Mouse (Mus musculus): ENCODE data around the gene Ceacam9. TPM values are rescaled to one million over a fixed set of nuclear protein-coding genes. Genes with fewer than 3 reads are reported as not detected.

Gene Ceacam9
- total and polyA plus RNA-seq, 3 experiments: not detected

- Histone ChIP-seq H3K27me3 (ENCODE audit: control insufficient read depth in 1 of 2, insufficient read depth in 2 of 2, low read length in 2 of 2) (no peaks in the 10 kb centered on the region), H3K9me3 (replicated peaks; ENCODE audit: insufficient read depth, low read length) (no peaks in the 10 kb centered on the region), H3K27ac (ENCODE audit: control insufficient read depth, low read depth, low read length) (no peak overlapping the region), H3K36me3 (ENCODE audit: control insufficient read depth in 1 of 2, insufficient read depth in 2 of 2, low read length in 2 of 2) (peaks cover 0 to 6% of the 10 kb centered on the region in 2 experiments; a peak in 3 of 4 replicates), H3K4me1 (ENCODE audit: control insufficient read depth in 1 of 2, insufficient read depth in 2 of 2, low read length in 2 of 2) (peaks cover 0 to 10% of the 10 kb centered on the region in 2 experiments; a peak in 3 of 4 replicates), H3K4me3 (ENCODE audit: control insufficient read depth in 1 of 2, insufficient read depth in 1 of 2, low read depth in 2 of 2, low read length in 2 of 2) (no peak overlapping the region), H3K9ac (ENCODE audit: control insufficient read depth, low read depth, low read length, poor library complexity, severe bottlenecking) (no peak overlapping the region), H3K79me2 (ENCODE audit: control insufficient read depth, insufficient read depth, low read length, poor library complexity) (no peaks in the 10 kb centered on the region)
- TF ChIP-seq TCF12 (IDR thresholded peaks at IDR 0.05; ENCODE audit: low read depth, low read length): no peak
- TF ChIP-seq GATA1 (IDR thresholded peaks at IDR 0.05; ENCODE audit: low read depth, low read length): no peak
- no peak for TF ChIP-seq HCFC1 (IDR thresholded peaks at IDR 0.05; ENCODE audit: low read depth, low read length)
- no peak for TF ChIP-seq MAFK (IDR thresholded peaks at IDR 0.05; ENCODE audit: borderline replicate concordance, low read depth, low read length)
- no peak for TF ChIP-seq RCOR1 (IDR thresholded peaks at IDR 0.05; ENCODE audit: low read depth, low read length)
- no peak for TF ChIP-seq MYC (IDR thresholded peaks at IDR 0.05; ENCODE audit: low read depth, low read length)
- TF ChIP-seq MYB (IDR thresholded peaks at IDR 0.05; ENCODE audit: low read depth, low read length): no peak
- TF ChIP-seq USF1 (IDR thresholded peaks at IDR 0.05; ENCODE audit: low read depth, low read length): no peak
- no peak for TF ChIP-seq UBTF (IDR thresholded peaks at IDR 0.05; ENCODE audit: borderline replicate concordance, insufficient read depth, low read depth, low read length)
- no peak for TF ChIP-seq ZC3H11A (IDR thresholded peaks at IDR 0.05; ENCODE audit: low read depth, low read length)
- no peak for TF ChIP-seq POLR2A (IDR thresholded peaks at IDR 0.05; ENCODE audit: control insufficient read depth in 1 of 2, insufficient read depth in 1 of 2, low read depth in 1 of 2, low read length in 2 of 2, poor library complexity in 1 of 2)
- TF ChIP-seq CHD2 (IDR thresholded peaks at IDR 0.05; ENCODE audit: low read length): no peak
- TF ChIP-seq USF2 (IDR thresholded peaks at IDR 0.05; ENCODE audit: borderline replicate concordance in 1 of 2, insufficient read depth in 1 of 2, low read depth in 1 of 2, low read length in 2 of 2): no peak
- no peak for TF ChIP-seq JUND (IDR thresholded peaks at IDR 0.05; ENCODE audit: low read depth, low read length)
- TF ChIP-seq POLR2AphosphoS2 (IDR thresholded peaks at IDR 0.05; ENCODE audit: low read length): no peak
- no peak for TF ChIP-seq NELFE (IDR thresholded peaks at IDR 0.05; ENCODE audit: low read depth, low read length)
- no peak for TF ChIP-seq NRF1 (IDR thresholded peaks at IDR 0.05; ENCODE audit: insufficient read depth, low read depth, low read length, poor library complexity, severe bottlenecking)
- no peak for TF ChIP-seq POLR2AphosphoS5 (IDR thresholded peaks at IDR 0.05; ENCODE audit: borderline replicate concordance, low read depth, low read length)
- DNase-seq (ENCODE audit: low read depth, low spot score): no peak
Observed at GRCm38 (mm10) chr7:16752016-16752415, 30.3 kb downstream of the Ceacam9 start.

DNA sequence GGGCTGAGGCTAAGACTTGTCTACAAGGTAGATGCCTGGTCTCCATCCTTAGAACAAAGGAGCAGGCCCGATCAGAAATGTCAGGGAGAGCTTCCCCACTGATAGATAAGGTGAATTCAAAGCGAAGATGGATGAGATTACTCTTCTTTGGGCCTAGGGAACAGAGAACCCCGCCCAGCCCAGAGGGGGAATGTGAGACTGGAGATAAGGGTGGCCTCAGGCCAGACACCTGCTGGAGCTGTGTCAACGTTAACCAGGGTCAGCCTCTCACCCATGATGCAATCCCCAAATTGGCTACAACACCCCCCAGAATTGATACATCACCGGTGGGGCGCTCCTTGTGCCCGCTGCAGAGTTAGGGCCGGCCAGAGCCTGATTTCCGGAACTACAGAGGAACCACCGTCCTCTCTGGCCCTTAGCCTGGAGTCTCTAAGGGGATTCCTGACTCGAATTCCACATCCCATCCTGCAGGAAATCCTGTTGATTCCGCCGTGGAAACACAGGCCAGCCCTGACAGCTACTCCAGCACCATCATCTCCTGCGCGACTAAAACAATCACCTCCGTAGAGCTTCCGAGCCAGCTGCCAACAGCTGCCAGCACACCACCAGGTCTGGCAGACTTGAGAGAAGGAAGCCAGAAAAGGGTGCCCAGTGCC lies 33.8 kb downstream of the Ceacam9 start:
- H3K4me3 ChIP-seq (ENCODE audit: control insufficient read depth in 1 of 2, insufficient read depth in 1 of 2, low read depth in 2 of 2, low read length in 2 of 2): no peak overlapping the region
- H3K27me3 ChIP-seq (ENCODE audit: control insufficient read depth in 1 of 2, insufficient read depth in 2 of 2, low read length in 2 of 2): no peaks in the 10 kb centered on the region
- H3K79me2 ChIP-seq (ENCODE audit: control insufficient read depth, insufficient read depth, low read length, poor library complexity): no peaks in the 10 kb centered on the region
- peaks cover 0 to 6% of the 10 kb centered on the region in 2 experiments; a peak in 2 of 4 replicates for H3K36me3 ChIP-seq (ENCODE audit: control insufficient read depth in 1 of 2, insufficient read depth in 2 of 2, low read length in 2 of 2)
- H3K27ac ChIP-seq (ENCODE audit: control insufficient read depth, low read depth, low read length): no peak overlapping the region
- H3K4me1 ChIP-seq (ENCODE audit: control insufficient read depth in 1 of 2, insufficient read depth in 2 of 2, low read length in 2 of 2): peaks cover 0 to 10% of the 10 kb centered on the region in 2 experiments; a peak in 3 of 4 replicates
- TF ChIP-seq E2F4 (IDR thresholded peaks at IDR 0.05; ENCODE audit: borderline replicate concordance, low read depth, low read length): no peak
- TF ChIP-seq TCF12 (IDR thresholded peaks at IDR 0.05; ENCODE audit: low read depth, low read length): peak; percentile 59
- TF ChIP-seq ETS1 (IDR thresholded peaks at IDR 0.05; ENCODE audit: low read depth, low read length): 0 out of 2 replicates have a peak, but pooled peaks have one; percentile 32
- peak; percentile 32 for TF ChIP-seq GATA1 (IDR thresholded peaks at IDR 0.05; ENCODE audit: low read depth, low read length)
- no peak for TF ChIP-seq NRF1 (IDR thresholded peaks at IDR 0.05; ENCODE audit: insufficient read depth, low read depth, low read length, poor library complexity, severe bottlenecking)
- TF ChIP-seq EP300 (IDR thresholded peaks at IDR 0.05; ENCODE audit: low read depth in 1 of 2, low read length in 2 of 2): 0 out of 4 replicates have a peak, but pooled peaks of 1 of the 2 experiments have one; percentile 41
- H3K9me3 ChIP-seq (replicated peaks; ENCODE audit: insufficient read depth, low read length): no peaks in the 10 kb centered on the region
- peak; percentile 25 for DNase-seq (ENCODE audit: low read depth, low spot score)
- no peak overlapping the region for H3K9ac ChIP-seq (ENCODE audit: control insufficient read depth, low read depth, low read length, poor library complexity, severe bottlenecking)
